Mouse (Mus musculus) thymus, postnatal 36 days (tissue): ENCODE results near the gene Mapk8ip3.

Experiments
- DNase-seq, 2 experiments: peaks; one replicate each; pipeline ENCODE4 v3.0.0; 2022; ENCODE audit warnings: mixed read lengths in 2 of 2

Mapk8ip3 gene

DNA sequence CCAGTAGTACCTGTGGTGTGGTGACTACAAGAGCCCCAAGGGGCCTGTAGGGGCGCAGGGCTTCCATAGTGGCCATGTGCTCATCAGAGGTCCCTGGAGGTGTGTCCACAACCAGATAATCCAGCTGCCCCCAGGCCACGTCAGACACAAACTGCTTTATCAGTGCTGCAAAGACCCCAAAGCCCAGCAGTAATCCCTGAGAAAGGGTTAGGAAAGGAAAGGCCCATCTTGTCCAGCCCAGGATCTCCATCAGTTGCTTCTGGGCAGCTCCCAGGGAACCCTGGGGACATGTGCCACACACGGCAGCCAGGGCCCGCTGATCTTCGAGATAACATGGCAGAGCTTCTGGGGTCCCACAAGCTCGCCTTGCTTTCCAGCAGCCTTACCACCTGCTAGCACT lies 52.4 kb downstream of the Mapk8ip3 start:
- no peak for DNase-seq

DNA sequence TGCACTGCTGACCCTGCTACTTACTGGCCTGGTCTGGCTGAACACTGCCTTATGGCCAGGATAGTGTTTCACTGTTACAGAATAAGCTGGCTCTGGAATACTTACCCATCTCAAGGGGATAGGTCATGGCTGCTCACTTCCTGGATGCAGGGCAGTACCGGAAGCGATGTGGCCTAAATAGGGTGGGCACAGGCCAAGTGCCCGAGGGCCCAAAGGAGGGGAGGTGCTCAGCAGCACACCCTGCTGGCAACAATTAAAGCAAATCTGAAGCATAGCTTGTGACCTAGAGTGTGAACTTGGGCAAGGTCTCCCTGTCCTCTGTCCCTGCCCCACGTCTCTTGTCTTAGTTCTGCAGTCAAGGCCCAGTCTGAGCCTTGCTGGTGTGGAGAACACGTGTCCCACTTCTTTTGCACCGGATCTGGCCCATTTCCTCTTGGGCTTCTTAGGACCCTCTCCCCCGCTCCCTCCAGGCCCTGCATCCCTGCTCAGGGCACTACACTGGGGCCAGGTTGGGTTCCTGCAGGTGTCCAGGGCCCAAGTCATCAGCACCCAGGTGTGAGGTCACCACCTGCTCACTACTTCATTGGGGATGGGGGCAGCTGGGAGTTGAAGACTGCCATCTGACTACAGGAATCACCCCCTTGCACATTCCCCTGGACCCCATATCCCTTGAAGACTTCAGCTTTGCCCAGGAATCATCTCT lies 54.9 kb downstream of the Mapk8ip3 start:
- peak in 1 of 2 experiments; percentile 32 for DNase-seq

DNA sequence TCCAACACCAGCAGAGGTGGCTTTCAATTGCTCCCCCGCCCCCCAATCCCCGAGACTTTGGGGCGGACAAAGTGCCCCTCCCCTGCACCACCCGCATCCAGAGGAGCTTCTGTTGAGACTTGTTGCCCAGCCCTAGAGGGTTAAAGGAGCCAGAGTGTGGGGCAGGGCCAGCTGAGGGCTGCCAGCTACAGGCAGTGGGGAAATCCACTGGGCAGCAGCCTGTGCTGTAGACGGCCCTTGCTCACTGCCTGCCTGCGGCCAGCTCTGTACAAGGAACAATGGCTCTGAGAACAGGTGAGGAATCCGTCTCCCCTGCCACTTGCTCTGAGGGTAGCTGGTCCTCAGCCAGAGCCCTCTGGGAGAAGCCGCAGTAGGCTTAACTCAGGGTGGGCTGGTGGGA lies 58.2 kb downstream of the Mapk8ip3 start:
- DNase-seq, result no peak

DNA sequence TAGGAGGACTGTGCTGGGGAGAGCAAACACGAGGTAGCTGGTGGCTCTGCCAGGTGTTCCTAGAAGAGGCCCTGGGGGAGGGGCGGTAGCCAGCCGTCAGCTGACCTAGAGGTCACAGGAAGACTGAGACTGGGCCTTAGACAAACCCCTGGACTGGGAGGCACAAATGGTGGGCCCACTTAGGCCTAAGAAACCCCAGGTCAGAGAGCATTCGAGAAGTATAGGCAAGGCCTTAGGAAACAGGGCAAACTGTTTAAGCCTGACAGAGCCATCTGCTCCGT lies 58.7 kb downstream of the Mapk8ip3 start:
- DNase-seq, result peak; percentile 40 to 67

DNA sequence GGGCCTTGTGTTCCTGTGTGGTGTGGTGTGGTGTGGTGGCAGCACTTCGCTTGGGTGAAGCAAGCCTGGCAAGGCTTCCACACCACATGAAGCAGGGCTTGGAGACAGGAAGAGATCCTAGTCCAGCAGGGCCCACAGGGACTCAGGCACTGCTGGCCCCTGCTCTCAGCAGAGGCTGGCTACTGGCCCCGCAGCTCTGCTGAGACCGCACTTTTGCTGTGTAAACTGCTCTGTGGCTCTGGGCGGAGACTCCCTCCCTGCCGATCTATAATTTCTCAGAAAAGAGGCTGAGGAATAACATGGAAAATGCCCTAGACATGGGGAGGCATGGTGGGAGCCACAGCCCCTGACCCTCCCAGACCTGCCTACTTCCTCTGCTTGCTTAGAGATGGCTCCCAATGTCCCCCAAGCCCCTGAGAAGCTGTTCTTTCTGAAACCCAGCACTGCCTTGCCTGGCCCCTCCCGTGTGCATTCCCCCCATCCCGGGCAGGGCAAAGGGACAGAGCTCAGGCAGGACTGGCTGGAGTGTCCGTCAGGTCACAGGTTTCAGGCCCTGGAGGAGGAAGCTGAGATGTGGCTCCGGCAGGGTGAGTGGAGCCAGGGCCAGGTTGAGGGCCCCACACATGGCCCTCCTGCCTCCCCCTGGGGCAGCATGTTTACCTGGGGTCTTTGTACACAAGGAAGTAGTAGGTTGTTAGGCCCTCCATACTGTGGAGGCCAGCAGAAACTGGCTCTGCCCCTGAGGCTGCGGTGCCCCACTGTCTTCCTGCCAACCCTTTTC lies 59.3 kb downstream of the Mapk8ip3 start:
- no peak for DNase-seq

DNA sequence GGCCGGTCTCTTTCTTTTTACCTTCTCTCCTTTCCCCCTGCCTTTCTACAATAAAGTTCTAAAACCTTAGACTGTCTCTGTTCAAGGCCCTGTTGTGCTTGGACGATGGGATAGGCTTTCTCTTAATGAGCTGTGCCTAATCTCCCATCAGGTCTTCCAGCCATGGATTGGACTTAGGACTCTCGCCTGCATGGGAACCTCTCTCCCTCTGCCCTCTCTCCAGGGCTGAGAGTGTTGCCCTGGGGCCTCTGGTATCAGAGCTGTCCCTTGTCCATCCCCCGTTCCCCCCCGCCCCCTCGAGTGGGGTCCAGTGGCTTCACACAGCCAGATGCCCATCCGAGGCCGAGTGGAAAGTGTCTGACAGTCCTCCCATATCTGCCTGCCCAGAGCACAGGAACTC lies 61.8 kb downstream of the Mapk8ip3 start:
- DNase-seq, result no peak

DNA sequence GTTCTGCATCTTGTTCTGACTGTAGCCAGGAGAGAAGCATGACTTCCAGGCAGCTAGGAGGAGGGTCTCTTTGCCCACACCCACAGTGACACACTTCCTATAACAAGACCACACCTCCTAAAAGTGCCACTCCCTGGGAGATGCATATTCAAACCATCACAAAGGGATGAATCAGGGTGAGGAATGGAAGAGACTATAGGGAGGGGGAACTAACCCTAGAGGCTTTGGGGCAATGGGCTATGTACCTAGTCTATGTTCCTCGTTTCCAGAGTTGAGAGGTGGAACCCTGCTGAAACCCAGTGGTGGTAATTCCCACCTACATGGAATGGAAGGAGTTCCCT lies 62.4 kb downstream of the Mapk8ip3 start:
- DNase-seq, result no peak

DNA sequence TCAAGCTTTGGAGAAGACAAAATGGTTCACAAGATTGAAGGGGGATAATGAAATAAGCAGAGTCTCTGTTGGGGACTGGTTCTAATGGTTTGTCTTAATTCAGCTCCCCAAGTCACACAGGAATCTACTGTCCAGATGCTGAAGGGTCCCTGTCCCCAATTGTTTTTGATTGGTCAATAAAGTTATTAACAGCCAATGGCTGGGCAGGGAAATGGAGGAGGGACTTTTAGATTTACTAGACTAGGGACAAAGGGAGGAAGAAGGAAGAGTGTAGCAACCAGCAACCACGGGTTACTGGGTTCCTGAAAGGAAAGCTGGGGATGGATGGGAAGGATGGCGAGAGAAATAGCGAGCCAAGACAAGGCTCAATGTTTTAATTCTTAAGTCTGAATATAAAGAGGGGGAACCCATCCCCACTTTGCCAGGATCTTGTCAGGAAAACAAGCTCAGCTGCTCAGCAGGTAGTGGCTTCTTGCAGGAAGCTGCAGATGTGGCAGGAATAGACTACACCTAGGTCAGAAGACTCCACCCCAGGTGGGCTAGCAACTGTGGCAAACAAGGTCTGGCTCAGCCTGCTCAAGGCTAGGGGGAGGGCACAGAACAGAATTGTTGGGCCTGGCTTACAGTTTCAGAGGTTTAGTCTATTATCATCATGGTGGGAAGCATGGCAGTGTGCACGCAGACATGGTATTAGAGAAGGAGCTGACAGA lies 62.9 kb downstream of the Mapk8ip3 start:
- DNase-seq, result no peak

DNA sequence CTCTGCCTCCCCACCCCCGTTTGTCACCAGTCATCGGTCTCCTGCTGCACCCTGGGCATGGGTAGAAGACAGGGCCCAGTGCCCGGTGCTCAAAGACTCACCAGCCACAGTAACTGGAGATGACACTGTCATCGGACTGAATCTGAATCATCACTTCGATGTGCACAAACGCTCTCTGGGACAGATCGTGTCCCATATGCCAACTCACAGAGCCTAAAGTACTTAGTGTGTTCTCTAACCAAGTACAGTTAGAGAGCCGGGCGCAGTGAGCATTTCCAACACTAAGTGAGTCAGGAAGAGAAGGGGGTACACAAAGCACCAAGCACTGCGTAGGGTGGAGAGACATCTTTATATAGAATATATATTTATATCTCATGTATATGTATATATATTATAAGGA lies 68.9 kb downstream of the Mapk8ip3 start:
- no peak for DNase-seq

DNA sequence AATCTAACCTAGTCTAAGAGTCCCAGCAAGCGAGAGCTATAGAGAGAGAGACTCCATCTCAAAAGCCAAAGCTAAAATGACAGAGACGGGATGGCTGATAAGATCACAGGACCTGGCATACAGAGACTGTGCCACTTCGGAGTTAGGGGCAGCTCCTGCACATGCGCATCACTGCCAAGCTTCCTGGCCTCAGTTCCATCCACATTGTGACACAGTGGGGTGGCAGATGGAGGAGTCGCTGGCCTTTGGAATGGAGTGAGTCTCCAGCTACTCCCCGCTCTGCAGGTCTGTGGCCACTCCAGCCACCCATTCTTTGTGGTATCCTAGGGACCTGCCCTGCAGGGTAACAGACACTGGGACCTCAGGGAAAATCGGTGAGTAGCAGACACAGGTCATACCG lies 71.0 kb downstream of the Mapk8ip3 start, which contains the start of gene Igfals:
Gene Igfals (plus strand): TSS at position 222 of the 400 bp plus-strand sequence.
- DNase-seq, result no peak

DNA sequence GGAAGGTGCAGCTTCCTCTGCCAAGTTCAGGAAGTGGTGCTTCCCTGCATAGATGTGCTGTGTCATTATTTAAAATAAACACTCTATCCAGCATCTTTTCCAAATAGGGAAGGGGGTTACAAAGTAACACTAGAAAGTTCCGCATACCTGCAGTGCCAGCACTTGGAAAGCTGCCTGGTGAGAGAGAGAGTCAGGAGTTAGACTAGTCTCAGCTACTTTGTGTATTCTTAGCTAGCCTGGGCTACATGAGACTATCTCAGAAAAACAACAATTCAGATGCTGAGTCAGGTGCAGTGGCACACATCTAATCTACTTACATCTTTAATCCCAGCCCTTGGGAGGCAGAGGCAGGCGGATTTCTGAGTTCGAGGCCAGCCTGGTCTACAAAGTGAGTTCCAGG lies 75.0 kb downstream of the Mapk8ip3 start:
- no peak for DNase-seq

DNA sequence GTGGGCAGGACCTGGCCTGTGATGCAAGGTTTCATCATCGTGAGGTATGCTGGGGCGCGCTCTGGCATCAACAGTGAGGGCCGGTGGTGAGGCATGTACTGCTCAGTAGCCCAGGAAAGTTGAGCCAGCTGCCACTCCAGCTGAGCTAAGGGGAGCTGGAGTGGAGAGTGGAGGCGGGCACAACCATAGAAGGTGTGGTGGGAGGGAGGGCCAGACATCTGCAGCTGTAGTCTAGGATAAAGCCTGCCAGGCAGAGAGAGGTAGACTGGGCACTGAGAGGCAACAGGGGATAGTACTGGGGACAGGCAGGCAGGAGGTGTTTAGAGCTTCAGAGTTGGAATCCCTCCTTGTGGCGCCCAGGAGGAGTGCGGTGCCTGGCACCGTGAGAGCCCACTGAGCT lies 76.7 kb downstream of the Mapk8ip3 start:
- DNase-seq, result no peak

DNA sequence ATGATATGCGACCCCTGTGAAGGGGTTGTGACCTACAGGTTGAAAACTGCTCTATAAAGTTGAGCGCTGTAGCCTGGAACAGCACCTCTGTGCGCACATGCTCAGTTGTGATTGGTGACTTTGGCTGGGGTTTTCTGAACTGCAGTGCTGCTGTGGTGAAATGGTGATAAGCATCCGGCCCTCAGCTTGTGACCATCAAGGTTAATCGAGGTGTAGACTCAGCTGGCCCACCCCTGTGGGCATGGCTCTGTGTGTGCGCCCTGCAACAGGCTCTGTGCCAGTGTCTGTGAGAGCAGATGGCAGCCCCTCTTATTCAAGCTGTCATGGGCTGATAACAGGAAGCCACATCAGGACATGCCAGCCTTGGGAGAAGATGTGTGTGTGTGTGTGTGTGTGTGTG lies 77.8 kb downstream of the Mapk8ip3 start:
- DNase-seq, result no peak

DNA sequence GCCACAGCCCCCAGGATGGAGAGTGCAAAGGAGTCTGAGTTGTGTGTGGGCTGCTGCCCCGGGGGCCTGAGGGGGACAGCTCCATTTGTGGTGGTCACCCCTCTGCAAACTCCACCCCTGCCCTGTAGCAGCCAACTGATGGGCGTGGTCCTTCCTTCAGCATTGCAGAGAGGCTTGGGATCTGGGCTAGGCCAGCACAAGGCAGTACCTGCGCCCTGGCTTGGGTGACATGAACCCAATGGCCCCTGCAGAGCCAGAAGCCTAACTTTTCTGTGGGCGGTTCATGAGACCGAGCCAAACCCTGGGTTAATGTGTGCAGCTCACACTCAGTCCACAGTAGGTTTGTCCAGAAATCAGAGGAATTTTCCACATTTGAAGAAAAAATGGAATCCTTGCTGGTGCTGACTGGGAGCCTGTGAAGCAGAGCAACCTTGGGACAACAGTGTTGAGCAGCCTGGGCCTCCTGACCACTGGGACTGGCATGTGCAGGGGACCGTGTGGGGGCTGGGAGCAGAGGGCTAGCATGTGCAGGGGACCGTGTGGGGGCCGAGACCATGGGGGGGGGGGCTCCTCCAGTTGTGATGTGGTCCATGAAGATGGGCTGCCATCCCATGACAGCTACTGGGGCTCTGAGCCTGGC lies 78.8 kb downstream of the Mapk8ip3 start:
- no peak for DNase-seq

DNA sequence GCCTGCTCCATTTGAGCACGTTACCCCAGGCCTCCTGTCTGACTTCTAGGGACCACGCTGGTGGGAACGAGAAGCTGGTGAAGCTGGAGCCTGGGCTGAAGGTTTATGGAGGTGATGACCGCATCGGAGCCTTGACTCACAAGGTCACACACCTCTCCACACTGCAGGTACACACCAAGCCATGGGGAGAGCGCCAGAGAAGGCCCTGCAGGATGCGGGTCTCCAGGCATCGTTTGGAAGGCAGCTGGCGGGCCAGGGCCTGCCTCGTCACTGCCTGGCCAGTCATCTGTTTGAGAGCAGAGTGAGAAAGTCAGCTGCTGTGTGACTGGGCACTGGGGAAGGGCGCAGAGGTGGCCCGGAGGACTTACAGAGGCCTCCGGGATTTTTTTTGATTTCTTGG lies 80.2 kb downstream of the Mapk8ip3 start:
- no peak for DNase-seq

DNA sequence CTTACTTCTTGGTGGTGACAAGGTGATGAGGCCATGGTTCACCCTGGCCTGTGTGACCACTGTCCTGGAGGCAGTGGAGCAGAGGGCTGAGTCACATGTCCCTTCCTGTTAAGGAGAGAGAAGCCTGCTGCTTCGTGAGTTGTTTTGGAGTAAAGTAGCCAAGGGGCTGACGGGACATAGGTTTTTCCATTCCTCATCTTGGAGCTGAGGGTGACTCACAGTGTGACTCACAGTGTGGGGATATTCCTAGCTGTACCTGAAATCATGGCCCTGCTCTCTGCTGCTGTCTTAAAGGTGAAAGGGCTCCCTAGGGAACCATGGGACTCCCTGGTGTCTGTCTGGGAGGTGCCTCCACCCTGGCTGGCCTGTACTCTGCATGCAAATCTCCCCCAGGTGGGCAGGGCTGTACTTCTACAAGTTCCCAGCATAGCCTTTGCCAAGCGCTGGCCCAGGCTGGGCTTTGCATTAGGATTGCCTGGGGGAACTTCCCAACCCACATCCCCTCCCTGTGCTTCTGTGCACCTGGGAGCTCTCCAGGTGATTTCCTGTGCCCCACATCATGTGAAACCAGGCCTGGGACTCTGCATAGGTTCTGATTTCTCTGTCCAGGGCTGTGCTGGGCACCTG lies 80.8 kb downstream of the Mapk8ip3 start:
- no peak for DNase-seq

DNA sequence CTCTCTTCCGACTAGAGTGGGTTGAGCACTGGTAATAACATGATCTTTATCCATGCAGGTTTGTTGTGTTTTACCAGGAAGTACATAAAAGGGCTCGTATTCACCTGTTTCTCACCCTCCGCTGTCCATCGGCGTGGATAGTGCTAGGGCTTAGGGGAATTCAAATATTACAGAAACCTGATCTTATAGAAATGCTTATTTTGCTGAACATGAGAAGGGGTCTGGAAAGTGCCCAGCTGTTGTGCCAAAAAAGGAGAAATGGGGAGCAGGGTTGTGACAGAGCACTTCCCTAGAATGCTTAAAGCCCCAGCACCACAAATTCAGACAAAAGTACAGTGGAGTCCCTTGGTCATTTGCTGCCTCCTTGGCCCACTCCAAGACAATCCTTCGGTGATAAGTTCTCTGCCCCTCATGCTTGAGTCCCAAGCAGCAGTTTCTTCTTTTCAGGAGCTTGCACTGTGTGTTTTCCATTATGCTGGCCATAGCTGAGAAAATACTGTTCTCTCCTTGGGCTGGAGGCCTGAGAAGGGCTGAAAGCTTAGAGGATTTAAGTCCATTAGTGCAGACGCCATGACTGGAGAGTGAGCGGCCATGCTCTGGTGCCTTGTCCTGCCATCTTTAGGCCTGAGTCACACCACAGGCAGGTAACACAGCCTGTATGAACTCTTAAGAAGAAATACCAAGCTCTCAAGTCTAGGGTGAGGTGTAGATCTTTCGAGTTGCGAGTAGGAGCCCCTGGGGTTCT lies 85.2 kb downstream of the Mapk8ip3 start:
- no peak for DNase-seq

DNA sequence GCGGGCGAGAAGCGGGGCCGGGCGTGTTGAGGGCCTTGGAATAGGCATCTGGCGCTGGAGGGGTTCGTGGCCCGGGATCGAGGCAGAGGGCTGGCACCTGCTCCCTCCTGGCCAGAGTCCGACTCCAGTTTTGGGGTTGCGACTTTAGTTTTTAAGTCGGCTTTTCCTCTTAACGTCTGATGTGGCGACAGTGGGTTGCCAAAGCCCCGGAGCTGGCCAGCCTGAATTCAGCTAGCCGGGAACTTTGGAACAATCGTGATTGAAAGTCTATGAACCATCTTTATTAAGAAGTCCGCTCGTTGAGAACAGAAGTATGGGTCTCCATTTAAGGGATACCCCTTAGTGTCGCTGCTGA lies 86.0 kb downstream of the Mapk8ip3 start:
- no peak for DNase-seq

DNA sequence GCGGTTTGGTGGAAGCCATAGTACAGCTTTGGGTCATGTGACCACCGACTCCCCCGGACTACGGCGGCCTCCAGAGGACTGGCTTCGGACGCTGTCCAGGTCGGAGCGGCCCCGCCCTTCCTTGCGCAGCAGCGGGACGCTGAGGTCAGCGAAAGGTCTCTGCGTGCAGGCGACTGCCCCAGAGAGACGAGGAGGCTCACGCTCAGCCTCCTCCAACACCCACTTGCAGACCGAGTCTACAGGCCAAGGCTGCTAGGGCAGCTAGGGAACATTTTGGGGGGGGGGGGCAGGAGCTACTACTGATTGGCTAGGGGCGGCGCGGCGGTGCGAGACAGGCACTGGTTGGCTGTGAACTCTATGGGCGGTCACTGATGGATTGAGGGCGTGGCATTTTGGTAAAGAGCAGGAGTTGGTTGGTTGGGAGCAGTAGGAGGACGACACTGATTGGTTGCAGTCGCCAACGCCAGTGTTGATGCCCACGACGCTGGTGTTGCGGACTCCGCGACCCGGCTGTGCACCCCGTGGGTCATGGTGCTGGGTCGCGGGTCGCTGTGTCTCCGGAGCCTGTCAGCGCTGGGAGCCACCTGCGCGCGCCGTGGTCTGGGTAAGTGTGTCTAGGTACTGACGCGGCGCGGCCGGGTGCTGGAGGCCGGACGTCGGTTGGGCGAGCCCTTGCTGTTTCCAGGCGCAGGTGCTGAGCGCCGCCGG lies 86.6 kb downstream of the Mapk8ip3 start, which contains the start of gene Fahd1:
Gene Fahd1 (minus strand): TSS at position 300 of the 708 bp plus-strand sequence.
- peak; percentile 90 to 96 for DNase-seq

DNA sequence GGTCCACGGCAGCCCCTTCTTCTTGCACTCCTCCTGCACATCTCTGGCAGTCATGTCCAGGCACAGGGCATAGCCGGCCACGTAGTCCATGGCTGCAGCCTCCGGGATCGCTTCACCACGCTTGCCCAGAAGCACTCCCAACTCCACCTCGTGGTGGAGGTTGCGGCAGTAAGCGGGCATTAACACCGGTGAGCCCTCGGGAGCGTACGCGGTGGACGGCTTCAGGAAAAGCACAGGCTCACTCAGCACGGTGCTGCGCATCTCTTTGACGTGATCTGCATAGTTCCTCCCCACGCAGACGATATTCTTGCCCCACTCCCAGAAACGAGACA lies 87.1 kb downstream of the Mapk8ip3 start:
- DNase-seq, result no peak

DNA sequence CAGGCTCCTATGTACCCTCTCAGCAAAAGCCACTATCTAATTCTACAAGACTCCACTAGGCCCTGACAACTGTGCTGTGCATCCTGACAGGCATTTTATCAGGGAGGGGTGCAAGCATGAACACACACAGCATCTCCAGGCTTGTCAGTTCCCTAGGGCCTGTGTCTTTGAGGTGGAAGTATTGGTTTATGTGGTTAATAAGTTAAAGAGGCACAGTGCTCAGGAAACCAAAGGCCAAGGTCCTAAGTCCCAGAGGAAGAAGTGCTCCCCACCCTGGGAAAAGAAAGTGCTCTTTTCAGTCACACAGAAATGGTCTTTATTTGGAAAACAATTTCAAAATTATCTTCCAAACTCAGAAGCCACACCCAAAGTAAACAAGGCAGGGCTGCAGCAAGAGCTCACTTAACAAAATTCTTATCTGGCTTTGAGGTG lies 88.2 kb downstream of the Mapk8ip3 start:
- DNase-seq, result no peak

DNA sequence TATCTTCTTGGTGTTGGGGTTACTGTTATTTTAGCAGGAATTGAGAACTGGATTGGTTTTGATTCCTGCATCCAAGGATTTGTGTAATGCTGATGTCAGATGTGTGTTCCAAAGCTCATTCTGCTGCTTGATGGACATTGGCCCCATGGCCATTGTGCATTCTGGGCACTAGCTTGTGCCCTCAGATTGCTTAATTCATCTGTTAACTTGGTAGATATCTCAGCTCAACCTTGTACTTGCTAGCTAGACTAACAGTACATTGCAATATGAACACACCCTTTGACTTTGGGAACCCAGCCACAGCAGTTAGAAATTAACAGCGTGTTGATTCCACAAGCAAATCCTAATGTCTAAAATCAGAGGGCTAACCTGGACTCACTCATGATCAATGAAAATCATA lies 89.4 kb downstream of the Mapk8ip3 start:
- no peak for DNase-seq
